Mouse (Mus musculus) testis, postnatal 14 days (tissue): ENCODE measurements around the gene Cnn3.

ENCODE experiments used
- DNase-seq: peaks from one replicate; pipeline ENCODE4 v3.0.0; 2021; ENCODE audit warnings: low spot score

Cnn3 gene

GRCm38 (mm10) chr3:121451404-121451803 is 25.1 kb downstream of the Cnn3 start:
- DNase-seq = no peak

- no peak for DNase-seq
Observed at GRCm38 (mm10) chr3:121458545-121459492, 32.5 kb downstream of the Cnn3 start.

- DNase-seq = no peak
Observed at GRCm38 (mm10) chr3:121460473-121461193, 34.3 kb downstream of the Cnn3 start.

GRCm38 (mm10) chr3:121461477-121461876 is 35.2 kb downstream of the Cnn3 start:
- no peak for DNase-seq

- no peak for DNase-seq
Observed at GRCm38 (mm10) chr3:121462782-121463181, 36.5 kb downstream of the Cnn3 start.

GRCm38 (mm10) chr3:121464733-121465305 is 38.5 kb downstream of the Cnn3 start:
- DNase-seq = no peak

GRCm38 (mm10) chr3:121465795-121466194 is 39.5 kb downstream of the Cnn3 start:
- no peak for DNase-seq

- DNase-seq = no peak
Observed at GRCm38 (mm10) chr3:121467094-121467552, 40.8 kb downstream of the Cnn3 start.

GRCm38 (mm10) chr3:121468136-121468535 is 41.8 kb downstream of the Cnn3 start:
- DNase-seq = no peak

- DNase-seq = peak; percentile 60
Observed at GRCm38 (mm10) chr3:121469185-121469975, 43.1 kb downstream of the Cnn3 start.

GRCm38 (mm10) chr3:121471703-121472102 is 45.4 kb downstream of the Cnn3 start:
- no peak for DNase-seq

GRCm38 (mm10) chr3:121474738-121475137 is 48.4 kb downstream of the Cnn3 start:
- no peak for DNase-seq

GRCm38 (mm10) chr3:121480030-121480960 is 54.0 kb downstream of the Cnn3 start:
- DNase-seq = no peak

GRCm38 (mm10) chr3:121480961-121481436 is 54.7 kb downstream of the Cnn3 start:
- no peak for DNase-seq

GRCm38 (mm10) chr3:121481564-121481963 is 55.3 kb downstream of the Cnn3 start:
- no peak for DNase-seq

GRCm38 (mm10) chr3:121483266-121484161 is 57.2 kb downstream of the Cnn3 start:
- DNase-seq = peak; percentile 24

- no peak for DNase-seq
Observed at GRCm38 (mm10) chr3:121485201-121485600, 58.9 kb downstream of the Cnn3 start.

- no peak for DNase-seq
Observed at GRCm38 (mm10) chr3:121489462-121490118, 63.3 kb downstream of the Cnn3 start.

- DNase-seq = no peak
Observed at GRCm38 (mm10) chr3:121490941-121491340, 64.6 kb downstream of the Cnn3 start.
